Mouse (Mus musculus): ENCODE measurements around the gene Shmt1. TPM values are rescaled to one million over a fixed set of nuclear protein-coding genes. Genes with fewer than 3 reads are reported as not detected.
A peak's percentile ranks its signal among the peaks of the same experiment; 100 is the strongest.

Gene Shmt1
- polyA plus RNA-seq, 1 experiment from 2014 or later: 49.9 TPM

GRCm38 (mm10) chr11:60779673-60780189 is 31.8 kb downstream of the Shmt1 start:
- Histone ChIP-seq H3K4me2 (peak overlapping the region; percentile 44), H3K9ac (peak overlapping the region; percentile 30; the same call in 1 of the 2 replicates), H3K4me1 (peaks cover 65% of the 10 kb centered on the region), H3K9me3 (no peaks in the 10 kb centered on the region), H3K36me3 (replicated peaks) (peaks cover 55% of the 10 kb centered on the region), H3K27ac (no peak overlapping the region), H3K27me3 (no peaks in the 10 kb centered on the region), H3K4me3 (replicated peaks) (peak overlapping the region; percentile 12; the same call in 1 of the 2 replicates)
- 91% methylated on average over 10 of the region's 10 CpGs for WGBS
- ATAC-seq (ENCODE audit: low FRiP score): no peak

- H3K4me1 ChIP-seq: peaks cover 72% of the 10 kb centered on the region
- H3K27ac ChIP-seq: peak overlapping the region; percentile 73; the same call in 1 of the 2 replicates
- peak overlapping the region; percentile 87 for H3K4me3 ChIP-seq (replicated peaks)
- ATAC-seq (ENCODE audit: low FRiP score): no peak
- H3K9me3 ChIP-seq: no peaks in the 10 kb centered on the region
- peak overlapping the region; percentile 87 for H3K4me2 ChIP-seq
- no peaks in the 10 kb centered on the region for H3K27me3 ChIP-seq
- peak overlapping the region; percentile 75 for H3K9ac ChIP-seq
- peaks cover 39% of the 10 kb centered on the region for H3K36me3 ChIP-seq (replicated peaks)
- 25% methylated on average over 16 of the region's 16 CpGs for WGBS
Measured at GRCm38 (mm10) chr11:60777801-60778370, 33.6 kb downstream of the Shmt1 start.

- Histone ChIP-seq H3K27ac (peak within 1 kb of the TSS; percentile 73), H3K36me3 (replicated peaks) (peaks cover 33% of the 10 kb centered on the region), H3K27me3 (no peaks in the 10 kb centered on the region), H3K9ac (peak within 1 kb of the TSS; percentile 75), H3K4me2 (peak within 1 kb of the TSS; percentile 87), H3K9me3 (no peaks in the 10 kb centered on the region), H3K4me3 (replicated peaks) (peak within 1 kb of the TSS; percentile 87), H3K4me1 (peaks cover 67% of the 10 kb centered on the region)
- peak; percentile 97 for ATAC-seq (ENCODE audit: low FRiP score)
- WGBS: under 1% methylated on average over 62 of the region's 62 CpGs
Measured at GRCm38 (mm10) chr11:60776829-60777740, 34.4 kb downstream of the Shmt1 start, which contains the start of the genes Top3a and Smcr8. Gene Top3a, minus strand, starts transcription at chr11:60777365. Gene Smcr8, plus strand, starts transcription at chr11:60777524.

GRCm38 (mm10) chr11:60776107-60776828 is 35.2 kb downstream of the Shmt1 start:
- peak overlapping the region; percentile 75 for H3K9ac ChIP-seq
- H3K9me3 ChIP-seq: no peaks in the 10 kb centered on the region
- no peaks in the 10 kb centered on the region for H3K27me3 ChIP-seq
- peak overlapping the region; percentile 87 for H3K4me2 ChIP-seq
- H3K27ac ChIP-seq: 0 out of 2 replicates have a peak overlapping the region, but pooled peaks have one; percentile 73
- H3K4me3 ChIP-seq (replicated peaks): peak overlapping the region; percentile 87
- peaks cover 59% of the 10 kb centered on the region for H3K4me1 ChIP-seq
- no peak for ATAC-seq (ENCODE audit: low FRiP score)
- WGBS: 7% methylated on average over 17 of the region's 17 CpGs
- peaks cover 25% of the 10 kb centered on the region for H3K36me3 ChIP-seq (replicated peaks)

GRCm38 (mm10) chr11:60775578-60775977 is 35.9 kb downstream of the Shmt1 start:
- Histone ChIP-seq H3K27ac (no peak overlapping the region), H3K4me2 (peak overlapping the region; percentile 87), H3K9ac (peak overlapping the region; percentile 75; the same call in 1 of the 2 replicates), H3K27me3 (no peaks in the 10 kb centered on the region), H3K4me3 (replicated peaks) (peak overlapping the region; percentile 87), H3K4me1 (peaks cover 52% of the 10 kb centered on the region), H3K36me3 (replicated peaks) (peaks cover 20% of the 10 kb centered on the region), H3K9me3 (no peaks in the 10 kb centered on the region)
- WGBS: 54% methylated on average over 6 of the region's 6 CpGs
- ATAC-seq (ENCODE audit: low FRiP score): no peak

GRCm38 (mm10) chr11:60774841-60775240 is 36.7 kb downstream of the Shmt1 start:
- peaks cover 12% of the 10 kb centered on the region for H3K36me3 ChIP-seq (replicated peaks)
- no peak overlapping the region for H3K27ac ChIP-seq
- no peak for ATAC-seq (ENCODE audit: low FRiP score)
- no peaks in the 10 kb centered on the region for H3K27me3 ChIP-seq
- peaks cover 44% of the 10 kb centered on the region for H3K4me1 ChIP-seq
- peak overlapping the region; percentile 87; the same call in 1 of the 2 replicates for H3K4me2 ChIP-seq
- H3K9me3 ChIP-seq: no peaks in the 10 kb centered on the region
- WGBS: 94% methylated on average over 1 of the region's 1 CpGs
- H3K4me3 ChIP-seq (replicated peaks): no peak overlapping the region
- no peak overlapping the region for H3K9ac ChIP-seq

- Histone ChIP-seq H3K9me3 (no peaks in the 10 kb centered on the region), H3K4me1 (peaks cover 38% of the 10 kb centered on the region), H3K27me3 (no peaks in the 10 kb centered on the region), H3K4me3 (replicated peaks) (no peak overlapping the region), H3K27ac (no peak overlapping the region), H3K4me2 (no peak overlapping the region), H3K36me3 (replicated peaks) (peaks cover 6% of the 10 kb centered on the region), H3K9ac (no peak overlapping the region)
- no peak for ATAC-seq (ENCODE audit: low FRiP score)
- WGBS: 91% methylated on average over 3 of the region's 3 CpGs
Measured at GRCm38 (mm10) chr11:60774158-60774689, 37.3 kb downstream of the Shmt1 start.

- Histone ChIP-seq H3K9me3 (no peaks in the 10 kb centered on the region), H3K27me3 (no peaks in the 10 kb centered on the region), H3K27ac (no peak overlapping the region), H3K9ac (no peak overlapping the region), H3K4me3 (replicated peaks) (no peak overlapping the region), H3K4me1 (peaks cover 24% of the 10 kb centered on the region), H3K4me2 (no peak overlapping the region), H3K36me3 (replicated peaks) (no peaks in the 10 kb centered on the region)
- no peak for ATAC-seq (ENCODE audit: low FRiP score)
- 78% methylated on average over 4 of the region's 4 CpGs for WGBS
Measured at GRCm38 (mm10) chr11:60772161-60772560, 39.4 kb downstream of the Shmt1 start.

- no peaks in the 10 kb centered on the region for H3K36me3 ChIP-seq (replicated peaks)
- no peak overlapping the region for H3K27ac ChIP-seq
- peaks cover 17% of the 10 kb centered on the region for H3K4me1 ChIP-seq
- no peak overlapping the region for H3K4me2 ChIP-seq
- no peak for ATAC-seq (ENCODE audit: low FRiP score)
- 86% methylated on average over 3 of the region's 3 CpGs for WGBS
- no peaks in the 10 kb centered on the region for H3K27me3 ChIP-seq
- H3K9me3 ChIP-seq: no peaks in the 10 kb centered on the region
- H3K9ac ChIP-seq: no peak overlapping the region
- no peak overlapping the region for H3K4me3 ChIP-seq (replicated peaks)
Measured at GRCm38 (mm10) chr11:60770776-60771175, 40.7 kb downstream of the Shmt1 start.

- H3K27me3 ChIP-seq: no peaks in the 10 kb centered on the region
- peaks cover 5% of the 10 kb centered on the region; the same call in 1 of the 2 replicates for H3K4me1 ChIP-seq
- no peak overlapping the region for H3K4me3 ChIP-seq (replicated peaks)
- no peak overlapping the region for H3K4me2 ChIP-seq
- WGBS: 100% methylated on average over 2 of the region's 2 CpGs
- no peaks in the 10 kb centered on the region for H3K9me3 ChIP-seq
- H3K27ac ChIP-seq: no peak overlapping the region
- no peak overlapping the region for H3K9ac ChIP-seq
- no peak for ATAC-seq (ENCODE audit: low FRiP score)
- no peaks in the 10 kb centered on the region for H3K36me3 ChIP-seq (replicated peaks)
Measured at GRCm38 (mm10) chr11:60769322-60769721, 42.2 kb downstream of the Shmt1 start.

- Histone ChIP-seq H3K4me2 (no peak overlapping the region), H3K36me3 (replicated peaks) (peaks cover 7% of the 10 kb centered on the region; the same call in 1 of the 2 replicates), H3K4me1 (no peaks in the 10 kb centered on the region), H3K27me3 (no peaks in the 10 kb centered on the region), H3K9me3 (no peaks in the 10 kb centered on the region), H3K4me3 (replicated peaks) (no peak overlapping the region), H3K27ac (no peak overlapping the region), H3K9ac (no peak overlapping the region)
- 89% methylated on average over 4 of the region's 4 CpGs for WGBS
- no peak for ATAC-seq (ENCODE audit: low FRiP score)
Measured at GRCm38 (mm10) chr11:60766969-60767368, 44.5 kb downstream of the Shmt1 start.

Measured in forebrain, embryonic 12.5 days (tissue).